Mouse (Mus musculus) stomach, embryonic 14.5 days (tissue): ENCODE results near the gene Itga9. TPM values are rescaled to one million over a fixed set of nuclear protein-coding genes. Genes with fewer than 3 reads are reported as not detected.
A peak's percentile ranks its signal among the peaks of the same experiment; 100 is the strongest.

Source experiments
- ATAC-seq: fragments of 200-750 bp; cut with Nextera tagmentation; 2 replicates; pipeline ENCODE4 v1.8.0; 2017; ENCODE audit warnings: low read depth, moderate TSS enrichment; ENCODE audit not compliant: insufficient number of reproducible peaks, insufficient read depth, low FRiP score
- H3K27ac ChIP-seq: fragments of 300-500 bp; sonication (generic); 2 replicates; pipeline ENCODE4 v1.5.1; 2014; ENCODE audit warnings: mild to moderate bottlenecking, low read length, moderate library complexity, mixed read lengths
- H3K27me3 ChIP-seq: fragments of 300-500 bp; sonication (generic); 2 replicates; pipeline ENCODE4 v1.6.1; 2014; ENCODE audit warnings: low read length, control low read depth, mixed read lengths; ENCODE audit not compliant: control insufficient read depth, insufficient read depth
- H3K36me3 ChIP-seq: fragments of 300-500 bp; sonication (generic); 2 replicates; pipeline ENCODE4 v1.6.1; 2014; ENCODE audit warnings: mild to moderate bottlenecking, control low read depth, low read length, moderate library complexity, mixed read lengths; ENCODE audit not compliant: control insufficient read depth, insufficient read depth
- H3K4me1 ChIP-seq: fragments of 300-500 bp; sonication (generic); 2 replicates; pipeline ENCODE4 v1.6.1; 2014; ENCODE audit warnings: low read length, control low read depth, mixed read lengths; ENCODE audit not compliant: control insufficient read depth, insufficient read depth
- H3K4me2 ChIP-seq: fragments of 300-500 bp; sonication (generic); replicated peaks from 2 replicates; pipeline ENCODE4 v1.6.1; 2014; ENCODE audit warnings: low read depth, low read length, control low read depth
- H3K4me3 ChIP-seq: fragments of 300-500 bp; sonication (generic); 2 replicates; pipeline ENCODE4 v1.5.1; 2014; ENCODE audit warnings: low read depth, low read length, control low read depth
- H3K9ac ChIP-seq: fragments of 300-500 bp; sonication (generic); replicated peaks from 2 replicates; pipeline ENCODE4 v1.6.1; 2014; ENCODE audit warnings: low read depth, mild to moderate bottlenecking, control low read depth, low read length, moderate library complexity, mixed read lengths
- H3K9me3 ChIP-seq: fragments of 300-500 bp; sonication (generic); 2 replicates; pipeline ENCODE4 v1.6.1; 2016; ENCODE audit warnings: low read depth, low read length, control low read depth; ENCODE audit not compliant: control insufficient read depth
- WGBS: fragments of 180-500 bp; shearing (Covaris S2); extraction: QIAGEN DNeasy Blood & Tissue Kit; methylation state at CpG from one replicate; pipeline ENCODE4 v1.1.7; 2014; 5-methylcytosine and 5-hydroxymethylcytosine counted together
- polyA plus RNA-seq: library from polyadenylated mRNA; unstranded; fragments of >200 nt; fragmentation: Nextera tagmentation; extraction: Ambion mirVana; gene quantifications from 2 replicates; pipeline ENCODE4 v1.2.1, GENCODE M21; 2014

Gene Itga9
- polyA plus RNA-seq, 1 experiment from 2014 or later = 14.3 TPM

- Histone ChIP-seq H3K4me3 (no peak overlapping the region), H3K9me3 (no peaks in the 10 kb centered on the region), H3K36me3 (no peaks in the 10 kb centered on the region), H3K4me1 (peaks cover 15% of the 10 kb centered on the region; the same call in 1 of the 2 replicates), H3K9ac (no peak overlapping the region), H3K27ac (peak overlapping the region; percentile 88), H3K27me3 (no peaks in the 10 kb centered on the region), H3K4me2 (no peak overlapping the region)
- WGBS = 23% methylated on average over 6 of the region's 6 CpGs
- peak; percentile 72; the same call in 1 of the 2 replicates for ATAC-seq
Measured at GRCm38 (mm10) chr9:118731650-118732049, 125.2 kb downstream of the Itga9 start.

- peaks cover 31% of the 10 kb centered on the region for H3K4me1 ChIP-seq
Measured at GRCm38 (mm10) chr9:118733601-118734000, 127.1 kb downstream of the Itga9 start.

GRCm38 (mm10) chr9:118737124-118737523 lies 130.6 kb downstream of the Itga9 start:
- H3K36me3 ChIP-seq = no peaks in the 10 kb centered on the region
- peaks cover 16% of the 10 kb centered on the region for H3K4me1 ChIP-seq
- no peaks in the 10 kb centered on the region for H3K9me3 ChIP-seq
- H3K27me3 ChIP-seq = no peaks in the 10 kb centered on the region
- H3K9ac ChIP-seq = no peak overlapping the region
- 66% methylated on average over 2 of the region's 2 CpGs for WGBS
- H3K4me2 ChIP-seq = no peak overlapping the region
- ATAC-seq = no peak
- H3K4me3 ChIP-seq = no peak overlapping the region
- H3K27ac ChIP-seq = peak overlapping the region; percentile 84

More at GRCm38 (mm10) chr9:118733601-118734000, 127.1 kb downstream of the Itga9 start:
- no peak overlapping the region for H3K27ac ChIP-seq
- H3K27me3 ChIP-seq = no peaks in the 10 kb centered on the region
- WGBS = 75% methylated on average over 3 of the region's 3 CpGs
- no peaks in the 10 kb centered on the region for H3K36me3 ChIP-seq
- no peak overlapping the region for H3K4me2 ChIP-seq
- no peak for ATAC-seq
- no peak overlapping the region for H3K4me3 ChIP-seq
- H3K9ac ChIP-seq = no peak overlapping the region
- no peaks in the 10 kb centered on the region for H3K9me3 ChIP-seq

GRCm38 (mm10) chr9:118737601-118738137 lies 131.2 kb downstream of the Itga9 start:
- 13% methylated on average over 9 of the region's 9 CpGs for WGBS

GRCm38 (mm10) chr9:118738311-118738710 lies 131.8 kb downstream of the Itga9 start:
- H3K4me2 ChIP-seq = no peak overlapping the region
- H3K36me3 ChIP-seq = no peaks in the 10 kb centered on the region
- no peaks in the 10 kb centered on the region for H3K27me3 ChIP-seq
- WGBS = 80% methylated on average over 5 of the region's 5 CpGs
- H3K9me3 ChIP-seq = no peaks in the 10 kb centered on the region
- H3K4me1 ChIP-seq = peaks cover 16% of the 10 kb centered on the region
- H3K9ac ChIP-seq = no peak overlapping the region
- peak overlapping the region; percentile 55; the same call in 1 of the 2 replicates for H3K27ac ChIP-seq
- H3K4me3 ChIP-seq = no peak overlapping the region
- ATAC-seq = no peak

More at GRCm38 (mm10) chr9:118737601-118738137, 131.2 kb downstream of the Itga9 start:
- H3K36me3 ChIP-seq = no peaks in the 10 kb centered on the region
- no peaks in the 10 kb centered on the region for H3K27me3 ChIP-seq
- H3K4me2 ChIP-seq = no peak overlapping the region
- peak overlapping the region; percentile 84 for H3K27ac ChIP-seq
- peak; percentile 82; the same call in 1 of the 2 replicates for ATAC-seq
- H3K9ac ChIP-seq = no peak overlapping the region
- H3K9me3 ChIP-seq = no peaks in the 10 kb centered on the region
- no peak overlapping the region for H3K4me3 ChIP-seq
- peaks cover 16% of the 10 kb centered on the region for H3K4me1 ChIP-seq

- Histone ChIP-seq H3K9ac (no peak overlapping the region), H3K4me3 (no peak overlapping the region), H3K27me3 (no peaks in the 10 kb centered on the region), H3K4me2 (no peak overlapping the region), H3K27ac (no peak overlapping the region), H3K4me1 (peaks cover 16% of the 10 kb centered on the region), H3K36me3 (no peaks in the 10 kb centered on the region), H3K9me3 (no peaks in the 10 kb centered on the region)
- ATAC-seq = no peak
- 88% methylated on average over 3 of the region's 3 CpGs for WGBS
Measured at GRCm38 (mm10) chr9:118739071-118739470, 132.6 kb downstream of the Itga9 start.

- no peak overlapping the region for H3K9ac ChIP-seq
- no peak overlapping the region for H3K4me3 ChIP-seq
- no peaks in the 10 kb centered on the region for H3K36me3 ChIP-seq
- WGBS = 94% methylated on average over 3 of the region's 3 CpGs
- H3K4me2 ChIP-seq = no peak overlapping the region
- ATAC-seq = no peak
- H3K27me3 ChIP-seq = no peaks in the 10 kb centered on the region
- H3K4me1 ChIP-seq = peaks cover 16% of the 10 kb centered on the region
- no peak overlapping the region for H3K27ac ChIP-seq
- H3K9me3 ChIP-seq = no peaks in the 10 kb centered on the region
Measured at GRCm38 (mm10) chr9:118739659-118740058, 133.2 kb downstream of the Itga9 start.

- H3K36me3 ChIP-seq = no peaks in the 10 kb centered on the region
- no peak overlapping the region for H3K4me3 ChIP-seq
- no peak overlapping the region for H3K9ac ChIP-seq
- no peak overlapping the region for H3K27ac ChIP-seq
- no peak for ATAC-seq
- no peaks in the 10 kb centered on the region for H3K27me3 ChIP-seq
- H3K9me3 ChIP-seq = no peaks in the 10 kb centered on the region; the same call in 1 of the 2 replicates
- 58% methylated on average over 9 of the region's 9 CpGs for WGBS
- no peak overlapping the region for H3K4me2 ChIP-seq
- peaks cover 16% of the 10 kb centered on the region for H3K4me1 ChIP-seq
Measured at GRCm38 (mm10) chr9:118741268-118741667, 134.8 kb downstream of the Itga9 start.
